Mouse (Mus musculus) liver (tissue): ENCODE results near the gene Gm13889.

ENCODE experiments used
- DNase-seq: peaks from one replicate; pipeline ENCODE4 v3.0.0-alpha.2; 2020; ENCODE audit warnings: mixed read lengths

The Gm13889 gene

DNA sequence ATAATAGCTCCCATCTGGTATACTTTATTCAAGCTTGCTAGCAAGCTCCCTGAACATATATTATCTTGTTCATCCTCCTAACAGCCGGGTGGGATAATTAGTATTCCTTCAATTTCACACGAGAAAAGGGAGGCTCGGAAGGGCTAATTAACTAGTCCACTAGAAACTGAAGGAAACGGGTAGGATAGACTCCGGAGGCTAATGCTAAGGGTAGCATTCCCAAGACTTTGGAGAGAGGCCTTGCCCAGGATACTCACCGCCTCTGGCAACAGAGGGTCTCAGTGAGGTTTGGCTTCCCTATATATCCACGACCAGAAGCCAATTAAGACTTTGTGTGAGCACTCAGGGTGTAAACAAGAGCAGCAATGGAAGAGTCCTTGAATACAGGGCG lies 779 bp upstream of the Gm13889 start:
- no peak for DNase-seq

DNA sequence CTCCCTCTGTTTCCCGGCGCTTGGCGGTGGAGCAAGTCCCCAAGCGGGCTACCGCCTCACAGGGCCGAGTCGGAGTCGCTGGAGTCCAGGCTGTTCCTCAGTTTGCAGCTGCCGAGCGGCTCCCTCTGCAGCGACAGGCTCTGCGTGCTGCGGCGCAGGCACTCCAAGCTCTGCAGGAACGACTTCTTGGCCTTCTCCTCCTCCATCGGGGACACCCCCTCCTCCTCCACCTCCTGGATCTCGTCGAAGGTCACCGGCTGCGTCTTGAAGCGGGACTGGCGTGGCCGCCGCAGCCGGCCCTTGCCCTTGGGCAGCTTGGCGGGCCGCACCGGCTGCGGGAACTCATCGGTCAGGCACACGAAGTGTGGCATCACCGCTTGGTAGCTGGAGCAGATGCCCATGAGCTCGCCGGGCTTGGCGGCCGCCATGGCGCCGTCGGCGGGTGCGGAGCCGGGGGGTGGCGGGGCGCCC lies 635 bp downstream of the Gm13889 start:
- peak; percentile 32 for DNase-seq

DNA sequence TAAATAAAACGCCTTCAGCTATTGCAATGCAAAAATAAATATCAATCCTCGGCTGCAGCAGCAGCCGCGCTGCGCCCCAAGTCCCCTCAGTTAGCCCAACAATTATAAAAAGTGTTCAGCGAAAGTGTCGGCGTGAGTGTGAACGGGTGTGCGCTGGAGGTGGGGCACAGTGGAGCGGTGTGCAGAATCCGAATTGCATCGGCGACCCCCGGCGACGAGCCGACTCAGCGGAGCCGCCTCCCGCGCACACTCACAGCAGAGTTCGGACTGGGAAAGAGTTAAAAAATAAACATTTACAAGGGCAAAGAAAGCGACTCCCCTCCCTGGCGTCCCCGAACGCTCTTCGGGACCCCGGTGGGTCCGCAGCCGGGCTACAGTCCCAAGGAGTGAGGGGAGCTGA lies 1.1 kb downstream of the Gm13889 start:
- no peak for DNase-seq

- no peak for DNase-seq
Observed at GRCm38 (mm10) chr2:93954781-93955578, 2.0 kb downstream of the Gm13889 start.

GRCm38 (mm10) chr2:93953726-93954125 lies 3.3 kb downstream of the Gm13889 start:
- DNase-seq, result no peak

- no peak for DNase-seq
Observed at GRCm38 (mm10) chr2:93946976-93947375, 10.0 kb downstream of the Gm13889 start.

GRCm38 (mm10) chr2:93944855-93945254 lies 12.1 kb downstream of the Gm13889 start:
- no peak for DNase-seq

GRCm38 (mm10) chr2:93944099-93944498 lies 12.9 kb downstream of the Gm13889 start:
- no peak for DNase-seq

DNA sequence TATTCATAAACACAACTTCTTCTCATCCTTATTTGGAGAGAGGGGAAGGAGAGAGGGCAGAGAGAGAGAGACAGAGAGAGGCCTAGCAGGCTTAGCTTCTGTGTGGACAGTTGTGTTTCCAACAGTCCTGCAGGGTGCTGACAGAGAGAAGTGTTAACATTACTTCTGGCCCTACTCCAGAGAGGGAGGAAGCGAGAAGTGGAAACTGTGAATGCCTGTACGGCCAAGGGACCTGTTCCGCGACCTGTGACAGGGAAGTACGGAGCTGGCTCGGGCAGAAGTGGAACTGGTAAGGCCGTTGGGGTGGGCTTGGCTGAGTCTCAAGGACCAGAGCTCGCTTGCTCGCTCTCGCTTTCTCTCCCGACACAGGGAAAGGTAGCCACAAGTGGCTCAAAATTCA lies 15.3 kb downstream of the Gm13889 start:
- DNase-seq, result no peak

GRCm38 (mm10) chr2:93938534-93938933 lies 18.5 kb downstream of the Gm13889 start:
- no peak for DNase-seq

DNA sequence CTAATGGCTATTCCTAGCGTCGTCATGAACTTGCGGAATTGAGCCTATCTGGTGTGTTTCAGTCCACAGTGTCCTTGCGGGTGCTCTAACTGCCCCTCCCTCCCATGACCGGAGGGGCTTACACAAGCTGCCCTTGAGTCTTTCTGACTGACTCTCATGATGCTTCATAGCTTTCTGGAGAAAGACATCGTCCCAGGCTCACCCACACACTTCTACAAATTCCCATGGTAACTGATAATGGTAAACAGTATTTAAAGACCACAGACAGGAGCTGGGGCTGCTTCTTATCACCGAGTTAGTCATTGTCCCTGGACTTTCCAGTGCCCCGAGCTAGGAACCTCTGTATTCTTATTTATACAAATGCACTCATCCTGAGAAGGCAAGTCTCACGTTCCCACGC lies 28.1 kb downstream of the Gm13889 start:
- DNase-seq, result no peak

- no peak for DNase-seq
Observed at GRCm38 (mm10) chr2:93927701-93928437, 29.1 kb downstream of the Gm13889 start.

DNA sequence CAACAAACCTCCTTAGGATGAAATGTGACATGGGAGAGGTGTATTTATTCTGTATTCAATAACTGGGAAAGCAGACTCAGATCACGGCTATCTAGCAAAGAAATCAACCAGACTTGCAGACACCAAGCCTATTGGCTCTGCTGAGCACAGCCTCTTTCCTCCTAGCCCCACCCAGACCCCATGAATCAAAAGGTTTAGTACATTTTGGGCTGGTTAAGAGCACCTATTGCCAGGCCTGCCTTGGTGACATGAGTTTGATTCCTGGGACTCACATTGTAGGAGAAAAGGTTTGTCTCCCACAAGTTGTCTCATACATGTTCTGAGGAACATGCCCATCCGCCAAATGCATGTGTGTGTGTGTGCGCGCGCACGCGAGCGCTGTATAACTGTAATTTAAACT lies 30.9 kb downstream of the Gm13889 start:
- no peak for DNase-seq

GRCm38 (mm10) chr2:93919093-93919492 lies 37.9 kb downstream of the Gm13889 start:
- no peak for DNase-seq

DNA sequence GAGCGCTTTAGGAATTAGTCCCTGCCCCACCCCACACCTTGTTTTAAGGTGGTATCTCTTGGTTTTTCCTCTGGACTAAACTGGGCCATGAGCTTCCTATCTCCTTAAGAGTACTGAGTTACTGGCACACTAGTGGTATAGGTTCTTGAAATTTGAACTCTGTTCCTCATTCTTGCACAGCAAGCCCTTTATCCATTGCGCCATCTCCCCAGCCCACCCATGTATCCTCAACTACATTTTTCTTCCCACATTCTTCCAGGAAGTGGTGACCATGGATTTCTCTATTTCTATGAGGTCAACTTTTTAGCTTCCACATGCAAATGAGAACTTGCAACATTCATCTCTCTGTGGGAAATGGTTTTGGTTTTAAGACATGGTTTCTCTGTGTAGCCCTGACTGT lies 43.4 kb downstream of the Gm13889 start:
- no peak for DNase-seq

GRCm38 (mm10) chr2:93911942-93912341 lies 45.1 kb downstream of the Gm13889 start:
- DNase-seq, result no peak

GRCm38 (mm10) chr2:93909716-93910115 lies 47.3 kb downstream of the Gm13889 start:
- DNase-seq, result no peak

GRCm38 (mm10) chr2:93907519-93908294 lies 49.3 kb downstream of the Gm13889 start:
- DNase-seq, result no peak

DNA sequence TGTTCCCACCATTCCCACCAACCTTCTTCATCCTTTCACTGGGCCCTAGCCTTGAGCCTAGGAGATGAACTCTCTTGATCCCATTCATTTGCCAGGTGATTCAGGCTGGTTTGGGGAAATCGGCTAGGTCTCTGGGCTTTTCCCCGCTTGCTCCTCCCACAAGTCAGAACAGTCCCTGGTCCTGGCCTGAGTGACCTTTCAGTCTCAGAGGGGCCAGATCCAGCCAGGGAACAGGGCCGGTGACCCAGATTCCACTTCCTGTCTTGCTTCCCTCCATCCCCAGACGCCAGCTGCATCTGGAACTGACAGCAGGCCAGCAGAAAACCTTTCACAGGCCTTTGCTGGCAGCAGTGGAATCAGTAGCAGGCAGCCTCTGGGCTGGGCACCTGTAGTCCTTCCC lies 50.7 kb downstream of the Gm13889 start:
- no peak for DNase-seq
